Mouse (Mus musculus): ENCODE data around the gene Rcor1.

Gene Rcor1

GRCm38 (mm10) chr12:111021577-111021976 lies 17.6 kb upstream of the Rcor1 start:
- no peak for DNase-seq (ENCODE audit: low spot score)

- DNase-seq (ENCODE audit: low spot score): no peak
These were observed 10.7 kb upstream of the Rcor1 start for GRCm38 (mm10) chr12:111028176-111029167.

DNA sequence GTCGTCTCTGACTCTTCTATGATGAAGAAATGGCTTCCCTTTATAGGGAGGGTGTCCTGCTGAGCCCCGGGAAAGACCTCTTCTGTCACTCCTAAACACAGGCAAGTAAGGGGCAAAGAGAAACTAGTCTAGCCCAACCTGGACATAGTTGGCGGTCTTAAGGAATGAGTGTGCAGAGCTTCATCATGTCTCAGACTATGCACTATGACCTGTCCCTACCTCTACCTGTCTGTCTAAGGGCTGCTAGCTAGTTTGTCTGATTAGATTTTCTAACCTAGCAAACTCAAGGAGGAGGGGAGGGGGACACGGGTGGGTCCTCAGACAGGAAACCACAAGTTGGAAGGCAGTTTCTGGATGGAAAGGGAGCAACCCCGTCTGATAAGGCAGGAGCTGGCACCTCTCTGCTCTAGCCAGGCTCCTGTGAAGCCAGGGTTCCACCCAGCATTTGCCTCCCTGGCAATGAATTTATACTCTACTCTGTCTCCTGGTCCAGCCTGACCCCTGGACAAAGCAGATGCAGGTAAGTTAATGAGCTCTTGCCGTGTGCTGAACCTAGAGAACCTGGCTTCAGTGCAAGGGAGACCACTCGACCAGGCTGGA lies 9.8 kb upstream of the Rcor1 start:
- no peak for DNase-seq (ENCODE audit: low spot score)

GRCm38 (mm10) chr12:111032839-111033238 lies 6.3 kb upstream of the Rcor1 start:
- no peak for DNase-seq (ENCODE audit: low spot score)

GRCm38 (mm10) chr12:111035182-111035824 lies 3.8 kb upstream of the Rcor1 start:
- DNase-seq (ENCODE audit: low spot score): no peak

GRCm38 (mm10) chr12:111036198-111036775 lies 2.9 kb upstream of the Rcor1 start:
- no peak for DNase-seq (ENCODE audit: low spot score)

GRCm38 (mm10) chr12:111037241-111038180 lies 1.6 kb upstream of the Rcor1 start:
- peak; percentile 58 for DNase-seq (ENCODE audit: low spot score)

GRCm38 (mm10) chr12:111038231-111038975 lies 748 bp upstream of the Rcor1 start:
- peak; percentile 62 for DNase-seq (ENCODE audit: low spot score)

DNA sequence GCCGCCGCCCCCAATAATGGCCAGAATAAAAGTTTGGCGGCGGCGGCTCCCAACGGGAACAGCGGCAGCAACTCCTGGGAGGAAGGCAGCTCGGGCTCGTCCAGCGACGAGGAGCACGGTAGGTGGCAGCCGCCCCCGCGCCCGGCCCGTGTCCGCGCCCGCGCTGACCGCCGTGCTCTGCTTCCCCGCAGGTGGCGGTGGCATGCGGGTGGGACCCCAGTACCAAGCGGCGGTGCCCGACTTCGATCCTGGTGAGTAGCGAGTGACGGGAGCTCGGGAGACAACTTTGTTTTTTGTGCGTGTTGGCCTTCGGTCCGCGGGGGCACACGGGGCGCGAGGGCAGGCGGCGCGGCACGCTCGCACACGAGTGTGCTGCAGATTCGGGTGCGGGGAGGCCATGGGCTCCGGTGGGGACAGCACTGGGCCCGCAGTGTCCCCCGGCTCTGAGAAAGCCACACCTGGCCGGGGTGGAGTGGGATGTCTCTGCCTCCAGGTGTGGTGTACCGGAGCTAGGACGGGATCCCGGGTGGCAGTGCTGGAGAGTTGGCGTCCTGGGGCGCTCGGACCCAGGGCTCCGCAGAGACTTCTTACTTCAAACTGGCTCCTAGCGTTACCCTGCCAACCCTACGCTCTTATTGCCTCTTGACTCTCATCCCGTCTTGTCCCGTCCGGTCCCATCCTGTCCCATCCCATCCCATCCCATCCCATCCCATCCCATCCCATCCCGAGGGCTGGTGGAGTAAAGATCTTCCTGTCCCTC lies 800 bp downstream of the Rcor1 start:
- DNase-seq (ENCODE audit: low spot score): peak; percentile 17

DNA sequence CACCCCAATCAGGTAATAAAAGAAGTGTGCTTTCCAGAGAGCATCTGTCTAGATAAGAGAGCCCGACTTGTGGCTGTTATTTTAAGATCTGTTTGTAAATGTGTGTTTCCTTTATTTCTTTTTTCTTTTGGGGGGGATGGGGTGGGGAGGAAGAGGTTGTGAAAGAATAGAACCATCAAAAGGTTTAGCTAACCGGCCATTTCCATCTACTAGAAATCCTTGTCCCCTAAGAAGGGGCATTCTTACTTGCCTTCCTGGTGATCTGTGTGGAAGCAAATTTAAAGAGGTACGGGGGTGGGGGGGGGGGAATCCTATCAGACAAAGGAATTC lies 1.3 kb downstream of the Rcor1 start:
- no peak for DNase-seq (ENCODE audit: low spot score)

GRCm38 (mm10) chr12:111041196-111041595 lies 2.0 kb downstream of the Rcor1 start:
- DNase-seq (ENCODE audit: low spot score): no peak

DNA sequence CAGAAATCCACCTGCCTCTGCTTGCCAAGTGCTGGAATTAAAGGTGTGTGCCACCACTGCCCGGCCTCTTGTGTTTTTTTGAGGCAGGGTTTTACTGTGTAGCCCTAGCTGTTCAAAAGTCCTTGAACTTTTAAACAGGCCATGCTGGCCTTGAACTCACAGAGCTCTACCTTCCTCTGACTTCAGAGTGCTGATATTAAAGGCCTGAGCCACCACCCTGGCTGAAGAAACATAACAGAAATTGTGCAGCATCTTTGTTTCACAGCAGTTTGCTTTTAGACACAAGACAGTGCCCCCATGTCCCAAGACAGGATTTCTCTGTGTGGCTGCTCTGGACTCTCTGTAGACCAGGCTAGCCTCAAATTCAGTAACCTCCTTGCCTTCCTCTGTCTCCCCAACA lies 3.2 kb downstream of the Rcor1 start:
- DNase-seq (ENCODE audit: low spot score): no peak

GRCm38 (mm10) chr12:111044880-111045279 lies 5.7 kb downstream of the Rcor1 start:
- no peak for DNase-seq (ENCODE audit: low spot score)

DNA sequence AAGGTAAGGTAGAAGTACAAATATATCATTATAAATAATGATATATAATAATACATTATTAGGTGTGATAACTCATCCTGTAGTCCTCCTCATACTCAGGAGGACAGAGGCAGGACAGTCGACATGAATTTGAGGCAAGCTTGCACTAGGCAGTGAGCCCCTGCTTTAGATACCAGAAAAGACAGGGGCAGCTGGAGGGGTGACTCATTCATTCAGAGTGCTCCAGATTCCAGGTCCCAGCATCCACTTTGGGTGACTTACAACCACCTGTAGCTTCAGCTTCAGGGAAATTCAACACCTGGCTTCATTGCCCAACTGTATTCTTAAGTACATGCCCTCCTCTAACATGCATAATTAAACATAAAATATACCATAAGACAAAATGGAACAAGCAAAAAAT lies 7.7 kb downstream of the Rcor1 start:
- DNase-seq (ENCODE audit: low spot score): no peak

DNA sequence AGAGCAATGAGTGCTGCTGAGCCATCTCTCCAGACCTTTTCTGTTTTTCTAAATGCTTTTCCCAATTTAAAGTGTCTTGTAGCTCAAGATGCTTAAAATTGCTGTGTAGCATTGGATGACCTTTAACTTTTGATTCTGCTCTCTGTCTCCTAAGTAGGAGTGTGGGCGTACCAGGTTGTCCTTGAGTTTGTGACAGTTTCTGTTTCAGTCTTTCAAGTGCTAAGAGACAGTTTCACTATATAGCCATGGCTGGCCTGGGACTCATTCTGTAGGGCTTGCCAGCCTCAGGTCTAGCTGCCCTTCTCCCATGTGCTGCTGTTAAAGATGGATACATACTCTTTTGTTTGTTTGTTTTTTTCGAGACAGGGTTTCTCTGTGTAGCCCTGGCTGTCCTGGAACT lies 9.1 kb downstream of the Rcor1 start:
- DNase-seq (ENCODE audit: low spot score): no peak

GRCm38 (mm10) chr12:111050256-111050655 lies 11.1 kb downstream of the Rcor1 start:
- DNase-seq (ENCODE audit: low spot score): no peak

DNA sequence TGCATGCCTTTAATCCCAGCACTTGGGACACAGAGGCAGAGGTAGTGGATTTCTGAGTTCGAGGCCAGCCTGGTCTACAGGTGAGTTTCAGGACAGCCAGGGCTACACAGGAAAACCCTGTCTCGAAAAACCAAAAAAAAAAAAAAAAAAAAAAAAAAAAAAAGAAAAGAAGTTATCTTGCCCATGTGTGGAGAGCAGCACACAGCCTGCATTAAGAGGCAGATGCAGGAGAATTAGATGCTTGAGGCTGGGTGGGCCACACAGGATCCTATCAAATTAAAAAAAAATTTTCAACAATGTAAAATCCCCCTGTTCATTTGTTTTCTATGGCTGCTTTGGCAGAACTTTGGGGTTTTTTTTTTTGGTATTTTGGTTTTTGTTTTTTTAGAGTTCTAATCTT lies 24.2 kb downstream of the Rcor1 start:
- no peak for DNase-seq (ENCODE audit: low spot score)

DNA sequence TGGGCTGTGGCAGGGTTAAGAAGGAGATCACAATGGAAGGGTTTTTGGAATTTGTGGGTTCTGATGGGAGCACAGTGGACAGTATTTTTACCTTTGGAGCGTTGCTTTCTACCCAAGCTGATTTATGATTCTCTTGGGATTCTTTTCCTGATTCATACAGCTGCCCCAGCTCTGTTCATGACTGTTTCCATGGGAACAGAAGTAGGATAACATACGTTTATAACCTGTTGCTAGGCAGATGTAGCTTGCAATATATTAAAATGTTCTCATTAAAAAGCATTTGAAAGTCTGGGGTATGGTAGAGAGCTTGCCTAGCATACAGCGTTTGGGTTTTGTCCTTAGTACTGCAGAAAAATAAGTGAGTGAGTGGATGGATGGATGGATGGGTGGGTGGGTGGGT lies 25.1 kb downstream of the Rcor1 start:
- DNase-seq (ENCODE audit: low spot score): no peak

- DNase-seq (ENCODE audit: low spot score): no peak
These were observed 26.2 kb downstream of the Rcor1 start for GRCm38 (mm10) chr12:111065330-111065729.

DNA sequence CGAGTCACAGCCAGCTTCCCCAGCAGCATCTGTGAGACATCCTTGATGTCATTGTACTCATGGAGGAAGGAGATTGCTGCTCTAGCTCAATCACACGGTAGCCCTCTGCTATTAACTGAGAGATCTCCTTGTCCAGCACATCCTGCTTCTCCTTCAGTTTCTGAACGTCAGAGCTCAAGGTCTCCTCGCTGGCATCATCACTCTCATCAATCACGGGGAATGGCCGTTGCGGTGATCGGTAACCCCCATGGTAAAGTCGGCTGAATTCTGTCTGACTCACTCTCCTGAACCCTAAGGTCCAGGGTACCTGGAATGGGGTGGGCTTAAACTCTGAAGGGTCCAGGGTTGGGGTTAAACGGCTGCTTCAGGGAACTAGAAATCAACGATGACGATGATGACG lies 28.7 kb downstream of the Rcor1 start:
- no peak for DNase-seq (ENCODE audit: low spot score)

Measured in ovary, adult 18-20 months (tissue).